Mouse (Mus musculus): ENCODE results near the gene Gm136. TPM values are rescaled to one million over a fixed set of nuclear protein-coding genes. Genes with fewer than 3 reads are reported as not detected.
"Not testable (repeated sequence)": the region's sequence is repeated elsewhere in the genome, so short reads cannot be mapped to it uniquely, and the experiment has no call there.

Gene Gm136
- total RNA-seq (2021), result not detected
- long read RNA-seq, experiment 1, result 0 reads
- long read RNA-seq, experiment 2, result 0 reads

DNA sequence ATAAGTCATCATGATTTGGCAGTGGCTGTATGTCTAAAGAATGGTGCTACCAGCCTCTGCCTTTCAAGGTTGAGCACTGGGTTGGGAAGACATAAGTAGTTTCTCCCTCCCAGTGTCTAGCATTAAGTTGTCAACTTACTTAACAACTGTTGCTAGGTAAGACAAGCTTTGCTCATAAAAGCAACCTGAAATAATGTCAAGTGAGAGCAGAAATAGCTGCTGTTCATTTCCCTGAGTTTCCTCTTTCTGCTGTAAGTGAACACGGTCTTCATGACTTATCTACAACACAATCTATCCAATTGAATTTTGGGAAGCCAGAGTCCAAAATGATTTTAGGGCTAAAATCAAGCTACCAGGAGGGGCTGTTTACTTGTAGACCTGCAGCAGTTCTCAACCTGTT is at the start of gene Gm136:
Gene Gm136, minus strand, starts transcription at position 101 of the 400 bp plus-strand sequence.
- no peak for DNase-seq (ENCODE audit: low spot score)

GRCm38 (mm10) chr4:34801166-34802034 is 45.3 kb upstream of the Gm136 start:
- DNase-seq (ENCODE audit: low spot score), result no peak

- DNase-seq (ENCODE audit: low spot score), result no peak
Measured at GRCm38 (mm10) chr4:34798005-34798404, 41.9 kb upstream of the Gm136 start.

DNA sequence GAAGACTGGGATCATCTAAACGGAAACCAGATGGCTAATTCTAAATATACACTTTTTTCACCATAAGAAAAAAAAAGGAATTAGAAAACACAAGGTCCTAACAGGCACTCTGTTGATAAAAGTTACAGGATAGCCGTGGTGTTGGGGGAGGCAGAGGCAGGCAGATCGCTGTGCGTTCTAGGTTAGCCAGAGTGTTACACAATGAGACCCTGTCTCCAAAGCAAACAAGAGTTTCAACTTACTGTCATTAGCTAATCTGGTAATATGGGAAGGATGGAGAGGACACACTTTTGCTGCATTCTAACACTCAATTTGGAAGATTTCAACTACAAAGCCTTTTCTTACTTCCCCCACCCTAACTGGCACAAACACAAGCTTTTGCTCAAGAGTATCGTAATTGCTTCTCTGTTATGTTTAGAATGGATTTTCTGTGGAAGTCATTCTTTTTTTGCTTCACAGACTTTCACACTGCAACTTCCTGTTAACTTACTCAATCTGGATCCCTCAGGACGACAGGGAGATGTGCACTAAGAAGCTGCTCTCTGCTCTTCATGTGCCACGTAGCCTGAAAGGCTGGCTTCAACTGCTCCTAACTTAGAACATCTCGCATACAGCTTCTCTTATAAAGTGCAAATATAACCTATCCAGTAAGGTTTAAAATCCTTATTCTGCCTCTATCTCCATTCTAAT is 41.4 kb upstream of the Gm136 start:
- DNase-seq (ENCODE audit: low spot score), result no peak

GRCm38 (mm10) chr4:34796294-34796693 is 40.2 kb upstream of the Gm136 start:
- DNase-seq (ENCODE audit: low spot score), result no peak

- DNase-seq (ENCODE audit: low spot score), result no peak
Measured at GRCm38 (mm10) chr4:34786476-34786875, 30.4 kb upstream of the Gm136 start.

DNA sequence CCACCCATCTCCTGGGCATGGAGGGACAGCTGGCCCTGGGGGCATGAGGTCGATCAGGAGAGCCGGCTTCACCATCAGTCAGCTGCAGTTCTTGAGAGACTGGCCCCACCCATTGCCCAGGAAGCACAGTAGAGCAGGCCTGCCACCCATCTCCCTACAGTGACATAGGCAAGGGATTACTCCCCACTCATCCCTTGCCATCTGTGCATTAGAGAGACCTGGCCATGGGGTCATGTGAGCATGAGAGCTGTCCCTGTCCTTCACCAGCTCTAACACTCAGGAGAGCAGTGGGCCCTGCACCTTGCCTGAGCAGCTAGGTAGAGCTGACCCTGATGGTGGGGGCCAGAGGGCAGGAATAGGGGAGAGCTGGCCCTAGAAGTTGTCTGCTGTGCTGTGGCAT is 29.6 kb upstream of the Gm136 start:
- no peak for DNase-seq (ENCODE audit: low spot score)

GRCm38 (mm10) chr4:34784865-34785264 is 28.8 kb upstream of the Gm136 start:
- no peak for DNase-seq (ENCODE audit: low spot score)

- no peak for DNase-seq (ENCODE audit: low spot score)
Measured at GRCm38 (mm10) chr4:34782730-34783129, 26.7 kb upstream of the Gm136 start.

- DNase-seq (ENCODE audit: low spot score), result peak; percentile 90
Measured at GRCm38 (mm10) chr4:34777677-34778527, 21.8 kb upstream of the Gm136 start, which contains the start of gene Smim8. Smim8 (minus strand) TSS chr4:34778423.

- no peak for DNase-seq (ENCODE audit: low spot score)
Measured at GRCm38 (mm10) chr4:34771652-34772371, 15.7 kb upstream of the Gm136 start.

DNA sequence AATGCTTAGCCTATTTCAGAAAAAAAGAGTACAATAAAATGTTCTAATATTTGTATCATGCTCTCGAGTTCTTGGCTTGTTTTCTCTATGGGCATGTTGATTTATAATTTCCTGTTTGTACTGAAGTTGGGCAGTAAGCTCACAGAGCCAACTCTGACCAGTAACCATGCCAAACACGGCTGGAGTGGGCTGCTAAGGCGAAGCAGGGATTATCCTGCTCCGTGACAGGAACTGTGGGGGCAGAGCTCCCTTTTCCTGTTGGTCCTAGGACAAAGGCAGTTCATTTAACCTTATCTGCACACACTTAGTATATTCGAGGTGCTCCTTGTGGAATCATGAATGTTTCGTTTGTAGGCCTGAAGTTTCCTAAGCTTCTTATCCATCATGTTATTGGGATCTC is 6.8 kb downstream of the Gm136 start:
- no peak for DNase-seq (ENCODE audit: low spot score)

DNA sequence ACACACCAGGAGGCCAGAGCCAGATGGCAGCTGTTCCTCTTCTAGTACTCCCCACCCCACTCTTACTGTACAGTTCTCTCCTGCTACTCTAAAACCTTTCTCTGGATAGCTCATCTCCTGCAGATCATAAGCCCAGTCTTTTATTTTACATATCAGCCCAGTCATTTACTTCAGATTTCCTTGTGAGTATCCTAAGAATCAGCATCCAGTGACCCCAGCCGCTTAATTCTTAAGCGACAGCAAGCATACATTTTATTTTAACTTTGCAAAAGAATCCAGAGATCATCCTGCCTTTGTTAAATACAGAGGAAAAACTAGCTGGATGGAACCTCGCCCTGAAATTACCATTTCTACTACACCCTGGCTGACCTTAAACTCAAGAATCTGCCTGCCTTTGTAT is 21.6 kb downstream of the Gm136 start:
- DNase-seq (ENCODE audit: low spot score), result no peak

- not testable (repeated sequence) for DNase-seq (ENCODE audit: low spot score)
Measured at GRCm38 (mm10) chr4:34733415-34733814, 22.6 kb downstream of the Gm136 start.

GRCm38 (mm10) chr4:34729851-34730341 is 26.2 kb downstream of the Gm136 start, which contains the start of gene Cfap206:
Cfap206 (minus strand) TSS chr4:34730206.
- DNase-seq (ENCODE audit: low spot score), result peak; percentile 20

DNA sequence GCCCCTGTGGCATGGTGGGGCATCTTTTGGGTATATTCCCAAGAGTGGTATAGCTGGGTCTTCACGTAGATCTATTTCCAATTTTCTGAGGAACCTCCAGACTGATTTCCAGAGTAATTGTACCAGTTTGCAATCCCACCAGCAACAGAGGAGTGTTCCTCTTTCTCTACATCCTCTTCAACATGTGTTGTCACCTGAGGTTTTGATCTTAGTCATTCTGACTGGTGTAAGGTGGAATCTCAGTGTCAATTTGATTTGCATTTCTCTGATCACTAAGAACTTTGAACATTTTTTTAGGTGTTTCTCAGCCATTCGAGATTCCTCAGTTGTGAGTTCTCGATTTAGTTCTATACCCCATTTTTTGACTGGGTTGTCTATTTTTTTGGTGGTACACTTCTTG is 30.4 kb downstream of the Gm136 start:
- not testable (repeated sequence) for DNase-seq (ENCODE audit: low spot score)

GRCm38 (mm10) chr4:34724306-34724705 is 31.8 kb downstream of the Gm136 start:
- DNase-seq (ENCODE audit: low spot score), result no peak

GRCm38 (mm10) chr4:34723186-34723585 is 32.9 kb downstream of the Gm136 start:
- DNase-seq (ENCODE audit: low spot score), result no peak

DNA sequence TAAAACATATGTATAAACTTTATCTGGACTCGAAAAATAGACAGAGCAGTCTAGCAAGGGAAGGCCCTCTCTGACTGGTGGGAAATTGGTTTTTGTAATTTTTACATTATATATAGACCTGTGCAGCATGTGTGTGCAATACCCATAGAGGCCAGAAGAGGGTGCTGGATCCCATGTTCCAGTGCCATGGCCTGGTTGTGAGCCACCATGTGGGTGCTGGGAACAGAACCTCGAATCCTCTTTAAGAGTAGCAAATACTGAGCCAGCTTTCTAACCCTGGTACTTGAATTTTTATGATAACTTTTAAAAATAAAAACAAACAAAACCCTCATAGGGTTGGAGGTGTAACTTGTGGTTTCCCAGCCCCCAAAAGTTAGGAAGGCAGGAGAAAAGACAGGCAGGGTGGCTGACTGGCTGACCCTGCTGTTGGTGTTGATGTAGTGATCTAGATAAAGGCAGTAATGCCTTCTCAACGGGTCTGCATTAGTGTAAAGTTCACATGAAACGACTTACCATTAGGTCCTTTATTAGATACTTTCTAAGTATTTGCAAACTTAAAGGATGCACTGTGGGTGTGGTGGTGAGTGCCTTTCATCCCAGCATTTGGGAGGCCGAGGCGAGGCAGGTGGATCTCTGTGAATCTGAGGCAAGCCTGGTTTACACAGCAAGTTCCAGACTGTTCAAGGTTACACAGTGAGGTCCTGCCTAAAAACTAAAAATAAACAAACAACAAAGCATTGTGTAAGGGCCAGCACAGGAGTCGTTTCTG is 35.8 kb downstream of the Gm136 start:
- DNase-seq (ENCODE audit: low spot score), result no peak

DNA sequence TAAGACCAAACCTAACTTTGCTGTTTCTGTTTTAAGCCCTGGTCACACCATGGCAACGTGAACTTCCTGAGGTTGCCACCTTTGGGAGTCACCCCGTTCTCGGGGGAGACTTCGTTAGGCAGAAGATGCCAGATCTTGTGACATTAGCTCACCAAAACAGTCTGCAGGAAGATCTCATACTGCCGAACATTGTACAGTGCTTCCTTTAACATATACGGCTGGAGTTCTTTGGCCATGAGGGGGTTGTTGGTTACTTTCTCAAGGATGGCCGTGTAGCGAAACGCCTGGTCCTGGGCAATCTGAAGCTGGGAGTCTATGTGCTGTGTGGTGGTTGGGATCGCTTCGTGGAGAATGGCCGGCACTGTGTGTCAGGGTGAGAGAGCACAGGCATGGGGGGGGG is 36.6 kb downstream of the Gm136 start:
- DNase-seq (ENCODE audit: low spot score), result no peak

Measured in gastrocnemius, adult 18-20 months (tissue).